Mouse (Mus musculus) neural tube, embryonic 11.5 days (tissue): ENCODE results near the gene Shc3. TPM values are rescaled to one million over a fixed set of nuclear protein-coding genes. Genes with fewer than 3 reads are reported as not detected.

Experiments used
- ATAC-seq: fragments of 200-750 bp; cut with Nextera tagmentation; 2 replicates; pipeline ENCODE4 v1.8.0; 2017; ENCODE audit warnings: moderate number of reproducible peaks, mild to moderate bottlenecking, moderate TSS enrichment, moderate library complexity; ENCODE audit not compliant: insufficient read depth, low FRiP score, low TSS enrichment
- DNase-seq: peaks from one replicate; pipeline ENCODE4 v3.0.0-alpha.2; 2015; ENCODE audit warnings: low spot score
- H3K27ac ChIP-seq: fragments of 300-500 bp; sonication (generic); 2 replicates; pipeline ENCODE4 v1.5.1; 2014; ENCODE audit warnings: low read depth, mild to moderate bottlenecking, low read length
- H3K27me3 ChIP-seq: fragments of 300-500 bp; sonication (generic); 2 replicates; pipeline ENCODE4 v1.6.1; 2014; ENCODE audit warnings: mild to moderate bottlenecking, low read length, mixed read lengths; ENCODE audit not compliant: control insufficient read depth, insufficient read depth
- H3K36me3 ChIP-seq: fragments of 300-500 bp; sonication (generic); 2 replicates; pipeline ENCODE4 v1.6.1; 2014; ENCODE audit warnings: mild to moderate bottlenecking, low read length, moderate library complexity, mixed read lengths; ENCODE audit not compliant: control insufficient read depth, insufficient read depth
- H3K4me1 ChIP-seq: fragments of 300-500 bp; sonication (generic); 2 replicates; pipeline ENCODE4 v1.6.1; 2014; ENCODE audit warnings: low read length, mixed read lengths; ENCODE audit not compliant: control insufficient read depth, insufficient read depth
- H3K4me2 ChIP-seq: fragments of 300-500 bp; sonication (generic); 2 replicates; pipeline ENCODE4 v1.6.1; 2014; ENCODE audit warnings: low read depth, mild to moderate bottlenecking, moderate library complexity
- H3K4me3 ChIP-seq: fragments of 300-500 bp; sonication (generic); 2 replicates; pipeline ENCODE4 v1.5.1; 2014; ENCODE audit warnings: low read depth, low read length
- H3K9ac ChIP-seq: fragments of 300-500 bp; sonication (generic); 2 replicates; pipeline ENCODE4 v1.6.1; 2014; ENCODE audit warnings: mild to moderate bottlenecking, low read length
- H3K9me3 ChIP-seq: fragments of 300-500 bp; sonication (generic); 2 replicates; pipeline ENCODE4 v1.6.1; 2016; ENCODE audit warnings: low read length; ENCODE audit not compliant: control insufficient read depth
- WGBS: fragments of 180-500 bp; shearing (Covaris S2); extraction: QIAGEN DNeasy Blood & Tissue Kit; methylation state at CpG from one replicate; pipeline ENCODE4 v1.1.7; 2014; 5-methylcytosine and 5-hydroxymethylcytosine counted together
- polyA plus RNA-seq: library from polyadenylated mRNA; unstranded; fragments of >200 nt; fragmentation: Nextera tagmentation; extraction: Ambion mirVana; gene quantifications from 2 replicates; pipeline ENCODE4 v1.2.1, GENCODE M21; 2014

The Shc3 gene
- polyA plus RNA-seq, 1 experiment from 2014 or later, result 2.9 TPM

DNA sequence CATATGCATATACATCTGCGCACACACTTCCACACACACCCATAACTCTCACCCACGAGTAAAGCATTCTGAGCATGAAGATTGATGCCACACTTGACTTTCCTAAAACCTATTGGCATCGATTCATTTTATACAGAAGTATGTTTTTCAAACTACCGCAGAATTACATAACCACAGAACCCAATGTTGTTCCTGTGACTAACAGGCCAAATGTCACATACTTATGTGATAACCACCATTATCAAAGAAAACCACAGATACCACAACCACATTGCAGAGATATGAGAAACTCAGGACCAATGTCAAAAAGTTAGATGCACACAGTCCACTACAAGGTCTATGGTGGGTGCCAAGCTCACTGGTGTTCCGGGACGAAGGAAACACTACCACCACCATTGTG lies 50.3 kb downstream of the Shc3 start:
- 89% methylated on average over 6 of the region's 6 CpGs for WGBS
- DNase-seq, result no peak

GRCm38 (mm10) chr13:51517943-51518342 lies 51.3 kb downstream of the Shc3 start:
- Histone ChIP-seq H3K27me3 (no peaks in the 10 kb centered on the region), H3K9ac (no peak overlapping the region), H3K27ac (no peak overlapping the region), H3K4me3 (no peak overlapping the region), H3K9me3 (no peaks in the 10 kb centered on the region), H3K36me3 (no peaks in the 10 kb centered on the region), H3K4me1 (no peaks in the 10 kb centered on the region), H3K4me2 (no peak overlapping the region)
- WGBS, result 85% methylated on average over 4 of the region's 4 CpGs
- DNase-seq (no peak), ATAC-seq (no peak)

More for the DNA sequence above, 50.3 kb downstream of the Shc3 start:
- Histone ChIP-seq H3K9me3 (no peaks in the 10 kb centered on the region), H3K27ac (no peak overlapping the region), H3K4me2 (no peak overlapping the region), H3K4me3 (no peak overlapping the region), H3K4me1 (no peaks in the 10 kb centered on the region), H3K9ac (no peak overlapping the region), H3K36me3 (no peaks in the 10 kb centered on the region), H3K27me3 (no peaks in the 10 kb centered on the region)
- no peak for ATAC-seq

DNA sequence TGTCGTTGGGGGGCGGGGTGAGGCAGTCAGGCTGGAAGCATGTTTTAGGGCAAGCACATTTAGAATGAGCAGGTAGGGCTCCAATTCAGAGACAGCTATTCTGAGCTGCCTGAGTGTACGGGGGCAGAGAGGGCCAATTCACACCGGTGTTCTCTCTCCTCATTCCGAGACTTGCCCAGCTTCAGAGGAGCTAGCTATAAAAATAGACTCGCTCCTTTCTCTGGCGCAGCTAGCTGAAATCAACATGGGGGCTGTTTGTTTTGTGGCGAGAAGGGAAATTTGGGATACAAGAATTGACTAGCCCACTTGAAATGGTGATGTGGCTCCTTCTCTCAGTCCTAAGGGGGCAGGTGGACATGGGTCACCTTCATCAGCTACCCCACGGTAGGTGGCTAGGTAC lies 60.4 kb downstream of the Shc3 start:
- no peaks in the 10 kb centered on the region for H3K4me1 ChIP-seq

DNA sequence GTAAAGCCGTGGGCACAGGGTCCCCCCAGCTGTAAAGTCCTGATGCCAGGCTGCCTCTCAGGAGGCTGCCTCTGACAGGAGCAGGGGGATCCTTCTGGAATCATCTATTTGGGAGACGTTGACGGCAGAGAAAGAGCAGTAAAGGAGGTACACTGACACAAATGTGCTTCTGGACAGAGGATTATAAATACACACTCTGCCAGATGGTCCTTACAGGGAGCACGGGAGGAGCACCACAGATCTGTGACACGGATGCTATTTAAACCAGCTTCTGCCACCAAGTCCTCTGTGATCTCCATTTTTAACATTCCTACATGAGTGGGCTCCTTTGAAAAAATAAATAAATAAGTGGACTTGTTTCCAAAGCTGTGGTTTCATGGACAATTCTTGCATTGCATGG lies 63.5 kb downstream of the Shc3 start:
- ATAC-seq (no peak), DNase-seq (no peak)
- Histone ChIP-seq H3K9me3 (no peaks in the 10 kb centered on the region), H3K4me1 (no peaks in the 10 kb centered on the region), H3K4me3 (no peak overlapping the region), H3K9ac (no peak overlapping the region), H3K27ac (no peak overlapping the region), H3K4me2 (no peak overlapping the region), H3K27me3 (no peaks in the 10 kb centered on the region), H3K36me3 (no peaks in the 10 kb centered on the region)
- 92% methylated on average over 5 of the region's 5 CpGs for WGBS

More for the DNA sequence above, 60.4 kb downstream of the Shc3 start:
- ATAC-seq, result no peak
- no peak for DNase-seq
- Histone ChIP-seq H3K36me3 (no peaks in the 10 kb centered on the region), H3K27me3 (no peaks in the 10 kb centered on the region), H3K9ac (no peak overlapping the region), H3K9me3 (no peaks in the 10 kb centered on the region), H3K4me2 (no peak overlapping the region), H3K4me3 (no peak overlapping the region), H3K27ac (no peak overlapping the region)
- 86% methylated on average over 9 of the region's 9 CpGs for WGBS

- DNase-seq (no peak), ATAC-seq (no peak)
- H3K4me2 ChIP-seq, result no peak overlapping the region
- H3K27ac ChIP-seq, result no peak overlapping the region
- H3K27me3 ChIP-seq, result no peaks in the 10 kb centered on the region
- no peaks in the 10 kb centered on the region for H3K9me3 ChIP-seq
- 85% methylated on average over 1 of the region's 1 CpGs for WGBS
- H3K4me1 ChIP-seq, result no peaks in the 10 kb centered on the region
- H3K36me3 ChIP-seq, result no peaks in the 10 kb centered on the region
- H3K4me3 ChIP-seq, result no peak overlapping the region
- no peak overlapping the region for H3K9ac ChIP-seq
These were observed 69.5 kb downstream of the Shc3 start for GRCm38 (mm10) chr13:51499769-51500168.

- no peak overlapping the region for H3K4me3 ChIP-seq
- H3K27ac ChIP-seq, result no peak overlapping the region
- DNase-seq, result no peak
- H3K9ac ChIP-seq, result no peak overlapping the region
- 87% methylated on average over 9 of the region's 9 CpGs for WGBS
- no peaks in the 10 kb centered on the region for H3K9me3 ChIP-seq
- no peak overlapping the region for H3K4me2 ChIP-seq
- no peaks in the 10 kb centered on the region for H3K36me3 ChIP-seq
- no peaks in the 10 kb centered on the region for H3K4me1 ChIP-seq
- no peaks in the 10 kb centered on the region for H3K27me3 ChIP-seq
- ATAC-seq, result no peak
These were observed 75.5 kb downstream of the Shc3 start for GRCm38 (mm10) chr13:51493676-51494075.

DNA sequence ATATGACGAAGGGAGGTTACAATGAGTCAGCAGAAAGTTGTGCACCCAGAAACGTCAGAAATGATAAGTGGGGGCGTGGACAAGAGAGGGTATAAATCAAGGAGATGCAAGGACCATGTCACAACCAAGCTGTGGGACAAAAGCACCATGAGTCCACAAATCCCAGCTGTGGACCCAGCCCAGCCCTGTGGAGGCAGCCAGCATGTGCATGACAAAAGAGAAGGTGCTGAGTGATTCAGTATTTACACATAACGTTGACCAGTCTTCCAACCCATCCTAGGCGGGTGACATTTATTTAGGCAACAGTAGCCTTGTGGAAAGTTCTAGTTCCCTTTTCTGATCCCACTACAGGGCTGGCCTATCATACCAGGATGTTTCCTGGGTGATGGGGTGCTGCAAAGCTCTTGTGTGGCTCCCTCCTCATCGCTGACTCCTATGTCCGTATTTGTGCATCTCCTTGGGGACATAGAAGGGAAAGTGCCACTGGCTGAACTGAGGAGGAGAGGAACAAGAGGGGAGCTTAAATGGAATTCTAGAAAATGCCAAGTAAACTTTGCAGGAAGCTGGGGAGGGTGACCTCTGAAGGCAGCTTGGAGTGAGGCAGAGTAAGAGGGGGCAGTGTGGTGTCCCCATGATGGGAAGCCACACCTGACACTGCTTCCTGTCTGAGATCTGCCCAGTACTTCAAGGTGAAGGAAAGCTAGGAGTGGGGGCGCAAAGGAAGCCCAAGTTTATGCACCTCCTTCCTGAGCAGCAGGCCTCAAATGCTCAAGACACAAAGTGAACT lies 77.4 kb downstream of the Shc3 start:
- Histone ChIP-seq H3K27ac (no peak overlapping the region), H3K4me1 (no peaks in the 10 kb centered on the region), H3K27me3 (no peaks in the 10 kb centered on the region), H3K4me2 (no peak overlapping the region), H3K9me3 (no peaks in the 10 kb centered on the region), H3K36me3 (no peaks in the 10 kb centered on the region), H3K4me3 (no peak overlapping the region), H3K9ac (no peak overlapping the region)
- ATAC-seq (no peak), DNase-seq (no peak)
- 73% methylated on average over 8 of the region's 8 CpGs for WGBS

DNA sequence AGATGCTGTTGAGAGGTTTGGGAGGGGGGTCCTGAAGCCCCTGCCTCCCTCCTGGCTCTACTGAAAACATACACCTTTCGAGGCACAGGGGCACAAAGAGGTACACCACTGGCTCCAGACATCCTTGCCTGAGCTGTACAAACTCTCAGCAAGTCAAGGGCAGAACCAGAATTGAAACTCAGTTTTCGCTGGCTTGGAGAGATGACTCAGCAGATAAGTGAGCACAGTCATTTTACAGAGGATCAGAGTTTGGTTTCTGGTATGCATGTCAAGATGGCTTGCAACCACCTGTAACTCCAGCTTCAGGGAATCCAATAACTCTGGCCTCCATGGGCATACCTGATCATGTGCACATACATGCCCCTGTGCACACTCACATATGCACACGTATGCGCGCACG lies 79.0 kb downstream of the Shc3 start:
- H3K36me3 ChIP-seq, result no peaks in the 10 kb centered on the region
- ATAC-seq (no peak), DNase-seq (no peak)
- no peaks in the 10 kb centered on the region for H3K9me3 ChIP-seq
- no peak overlapping the region for H3K4me3 ChIP-seq
- no peaks in the 10 kb centered on the region for H3K27me3 ChIP-seq
- no peak overlapping the region for H3K27ac ChIP-seq
- no peak overlapping the region for H3K9ac ChIP-seq
- H3K4me2 ChIP-seq, result no peak overlapping the region
- no peaks in the 10 kb centered on the region for H3K4me1 ChIP-seq
- 94% methylated on average over 6 of the region's 6 CpGs for WGBS

DNA sequence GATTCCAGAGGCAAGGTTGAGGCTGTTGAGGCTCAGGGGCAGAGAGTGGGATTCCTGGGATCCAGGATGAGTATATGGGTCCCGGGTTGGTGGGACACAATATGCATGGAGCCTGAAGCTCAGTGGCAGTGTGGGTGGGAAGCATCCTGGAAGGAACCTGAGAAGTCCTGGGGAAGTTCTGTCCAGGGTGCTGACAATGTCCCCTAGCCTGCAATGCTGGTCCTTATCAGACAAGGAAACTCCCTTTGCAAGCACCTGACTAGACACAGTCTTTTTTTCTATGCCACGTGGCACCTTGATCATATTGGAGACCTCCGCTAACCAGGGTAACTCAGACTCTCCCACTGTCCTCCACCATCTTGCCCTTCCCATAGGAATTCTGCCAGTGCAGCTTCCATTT lies 80.3 kb downstream of the Shc3 start:
- H3K4me2 ChIP-seq, result no peak overlapping the region
- ATAC-seq (no peak), DNase-seq (no peak)
- H3K27me3 ChIP-seq, result no peaks in the 10 kb centered on the region
- H3K4me1 ChIP-seq, result no peaks in the 10 kb centered on the region
- H3K4me3 ChIP-seq, result no peak overlapping the region
- no peaks in the 10 kb centered on the region for H3K36me3 ChIP-seq
- H3K9ac ChIP-seq, result no peak overlapping the region
- no peaks in the 10 kb centered on the region for H3K9me3 ChIP-seq
- WGBS, result 67% methylated on average over 3 of the region's 3 CpGs
- H3K27ac ChIP-seq, result no peak overlapping the region
